Mouse (Mus musculus) ES-Bruce4 (cell line): ENCODE data around the gene Srgap1. TPM values are rescaled to one million over a fixed set of nuclear protein-coding genes. Genes with fewer than 3 reads are reported as not detected.
A peak's percentile ranks its signal among the peaks of the same experiment; 100 is the strongest.

ENCODE experiments used
- H3K27ac ChIP-seq: 2 replicates; pipeline ENCODE4 v1.5.1; 2012; ENCODE audit warnings: low read length, inconsistent platforms; ENCODE audit not compliant: insufficient read depth
- H3K27me3 ChIP-seq: 2 replicates; pipeline ENCODE4 v1.6.1; 2012; ENCODE audit warnings: mild to moderate bottlenecking, low read length, inconsistent platforms; ENCODE audit not compliant: control insufficient read depth, poor library complexity, insufficient read depth, severe bottlenecking
- H3K36me3 ChIP-seq: 2 replicates; pipeline ENCODE4 v1.6.1; 2012; ENCODE audit warnings: inconsistent platforms, mild to moderate bottlenecking, low read length, moderate library complexity; ENCODE audit not compliant: control insufficient read depth, poor library complexity, insufficient read depth, severe bottlenecking
- H3K4me1 ChIP-seq: one replicate; pipeline ENCODE4 v1.8.1; 2011; ENCODE audit warnings: low read length; ENCODE audit not compliant: control insufficient read depth, insufficient read depth
- H3K4me3 ChIP-seq: 2 replicates; pipeline ENCODE4 v1.5.1; 2011; ENCODE audit warnings: low read depth, mild to moderate bottlenecking, low read length
- H3K9ac ChIP-seq: 2 replicates; pipeline ENCODE4 v1.6.1; 2012; ENCODE audit warnings: low read depth, mild to moderate bottlenecking, inconsistent platforms; ENCODE audit not compliant: poor library complexity, severe bottlenecking
- H3K9me3 ChIP-seq: replicated peaks from 2 replicates; pipeline ENCODE4 v1.6.1; 2012; ENCODE audit warnings: mild to moderate bottlenecking, low read length, inconsistent platforms; ENCODE audit not compliant: control insufficient read depth, poor library complexity, insufficient read depth, severe bottlenecking
- CTCF ChIP-seq: IDR thresholded peaks from one replicate; pipeline ENCODE4 v1.8.1; 2011; ENCODE audit warnings: low read depth, low read length
- EP300 ChIP-seq: IDR thresholded peaks from 2 replicates; pipeline ENCODE4 v1.6.1; 2011; ENCODE audit warnings: low read depth, low read length; ENCODE audit not compliant: insufficient read depth
- POLR2A ChIP-seq: IDR thresholded peaks from one replicate; pipeline ENCODE4 v1.8.1; 2011; ENCODE audit warnings: low read length; ENCODE audit not compliant: insufficient read depth
- polyA plus RNA-seq: library from polyadenylated mRNA; stranded (reverse); fragments of >200 nt; gene quantifications from 2 replicates; pipeline ENCODE4 v1.2.4, GENCODE M21; 2011; ENCODE audit warnings: low read depth; ENCODE audit not compliant: missing spikeins, insufficient read depth, insufficient read length

Srgap1 gene
- polyA plus RNA-seq, 1 experiment = 8.0 TPM

DNA sequence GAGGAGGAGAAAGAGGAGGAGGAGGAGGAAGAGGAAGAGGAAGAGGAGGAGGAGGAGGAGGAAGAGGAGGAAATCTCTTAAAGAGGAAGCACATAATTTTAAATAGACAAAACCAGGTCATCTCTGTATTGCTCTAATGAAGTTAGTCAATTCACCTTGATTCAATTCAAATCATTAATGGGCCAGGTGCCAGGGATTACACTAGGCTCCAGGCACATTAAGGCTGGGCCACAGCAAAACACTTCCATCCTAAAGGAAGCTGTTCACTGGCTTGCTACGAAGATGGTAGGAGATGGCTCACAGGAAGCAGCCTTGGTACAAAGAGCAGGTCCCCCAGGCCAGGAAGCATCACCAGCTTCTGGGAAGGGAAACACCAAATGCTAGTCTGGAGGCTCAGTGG lies 189.0 kb downstream of the Srgap1 start:
- Histone ChIP-seq H3K27me3 (no peaks in the 10 kb centered on the region), H3K9ac (no peak overlapping the region), H3K4me3 (no peak overlapping the region), H3K36me3 (no peaks in the 10 kb centered on the region), H3K27ac (no peak overlapping the region), H3K4me1 (no peaks in the 10 kb centered on the region), H3K9me3 (no peaks in the 10 kb centered on the region)
- TF ChIP-seq POLR2A = no peak
- no peak for TF ChIP-seq EP300
- no peak for TF ChIP-seq CTCF

DNA sequence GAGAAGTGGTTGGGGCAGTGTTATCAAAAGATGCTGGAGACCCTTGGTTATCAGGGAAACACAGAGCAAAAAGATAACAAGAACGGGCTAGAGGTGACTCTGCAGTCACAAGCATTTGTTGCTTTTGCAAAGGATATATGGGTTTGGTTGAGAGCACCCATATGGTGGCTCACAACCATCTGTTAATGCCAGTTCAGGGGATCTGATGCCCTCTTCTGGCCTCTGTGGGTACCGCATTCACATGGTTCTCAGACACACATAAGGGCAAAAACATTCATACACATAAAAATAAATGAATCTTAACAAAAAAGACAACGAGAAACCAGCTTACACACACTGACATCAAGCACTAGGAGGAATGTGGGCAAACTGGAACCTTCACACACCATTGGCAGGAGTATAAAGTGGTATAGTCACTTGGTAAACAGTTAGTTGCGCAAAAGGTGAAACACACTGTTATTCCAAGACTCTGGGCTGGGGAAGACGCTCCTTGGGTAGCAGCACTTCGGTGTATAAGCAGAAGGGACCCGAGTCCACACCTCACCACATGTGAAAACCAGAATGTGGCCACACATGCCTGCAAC lies 191.2 kb downstream of the Srgap1 start:
- Histone ChIP-seq H3K9me3 (no peaks in the 10 kb centered on the region), H3K27me3 (no peaks in the 10 kb centered on the region)
- TF ChIP-seq CTCF = peak; percentile 36
- no peak for TF ChIP-seq EP300

DNA sequence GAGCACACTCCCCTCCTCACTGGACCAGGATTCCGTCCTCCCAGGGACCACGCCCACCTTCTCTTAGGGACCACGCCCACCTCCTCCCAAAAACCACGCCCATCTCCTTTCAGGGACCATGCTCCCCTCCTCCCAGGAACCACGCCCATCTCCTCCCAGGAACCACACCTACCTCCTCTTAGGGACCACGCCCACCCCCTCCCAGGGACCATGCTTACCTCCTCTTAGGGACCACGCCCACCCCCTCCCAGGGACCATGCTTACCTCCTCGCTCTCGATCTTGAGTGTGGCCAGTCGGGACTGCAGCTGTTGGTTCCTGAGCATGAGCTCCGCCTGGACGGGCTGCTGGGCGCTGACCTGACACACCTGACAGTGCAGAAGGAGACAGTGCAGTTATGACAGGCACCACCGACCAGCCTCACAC lies 193.7 kb downstream of the Srgap1 start:
- no peak overlapping the region for H3K27ac ChIP-seq
- TF ChIP-seq POLR2A (no peak), EP300 (no peak), CTCF (no peak)
- no peak overlapping the region for H3K9ac ChIP-seq
- H3K27me3 ChIP-seq = no peaks in the 10 kb centered on the region
- no peaks in the 10 kb centered on the region for H3K36me3 ChIP-seq
- no peaks in the 10 kb centered on the region for H3K9me3 ChIP-seq
- H3K4me3 ChIP-seq = peak overlapping the region; percentile 1; the same call in 1 of the 2 replicates
- no peaks in the 10 kb centered on the region for H3K4me1 ChIP-seq

More for the DNA sequence above, 191.2 kb downstream of the Srgap1 start:
- H3K4me1 ChIP-seq = no peaks in the 10 kb centered on the region
- H3K27ac ChIP-seq = no peak overlapping the region
- no peak overlapping the region for H3K4me3 ChIP-seq
- H3K9ac ChIP-seq = no peak overlapping the region
- H3K36me3 ChIP-seq = no peaks in the 10 kb centered on the region

DNA sequence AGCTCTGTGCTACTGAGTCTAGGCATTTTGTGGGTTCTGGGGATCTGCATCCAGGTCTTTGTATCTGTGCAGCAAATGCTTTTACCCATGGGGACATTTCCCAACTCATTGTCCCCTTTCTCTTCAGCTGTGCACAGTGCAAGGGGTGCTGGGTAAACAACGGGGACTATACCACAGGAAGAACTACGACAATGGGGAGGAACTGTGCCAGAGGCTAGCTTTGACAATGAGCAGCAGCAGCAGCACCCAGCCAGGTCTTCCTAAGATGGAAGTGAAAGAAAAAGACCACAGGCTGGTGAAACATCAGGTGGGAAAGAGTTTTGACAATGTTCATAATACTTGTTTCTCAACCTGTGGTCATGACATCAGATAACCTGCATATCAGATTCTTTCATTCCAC lies 197.6 kb downstream of the Srgap1 start:
- Histone ChIP-seq H3K4me3 (no peak overlapping the region), H3K9ac (no peak overlapping the region), H3K9me3 (no peaks in the 10 kb centered on the region), H3K36me3 (no peaks in the 10 kb centered on the region), H3K27ac (no peak overlapping the region), H3K27me3 (no peaks in the 10 kb centered on the region), H3K4me1 (no peaks in the 10 kb centered on the region)
- TF ChIP-seq EP300 (no peak), CTCF (no peak), POLR2A (no peak)

DNA sequence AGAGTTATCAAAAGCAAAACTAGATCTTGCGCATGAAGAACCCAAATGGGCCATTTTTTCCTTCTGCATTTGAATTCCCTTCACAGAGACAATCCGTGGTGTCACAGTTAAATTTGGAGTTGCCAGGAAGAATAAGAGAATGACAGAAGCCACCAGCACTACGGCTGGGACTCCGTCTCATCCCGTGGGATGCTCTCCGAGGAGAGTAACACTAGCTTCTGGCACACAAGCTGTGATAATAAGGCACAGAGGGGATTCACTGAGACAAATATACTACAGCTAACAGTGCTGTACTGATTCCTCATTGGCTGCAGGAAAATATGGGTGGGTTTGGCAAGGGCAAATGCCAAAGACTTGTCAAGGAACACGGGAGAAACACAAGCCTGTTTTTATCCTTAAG lies 201.4 kb downstream of the Srgap1 start:
- H3K4me1 ChIP-seq = no peaks in the 10 kb centered on the region
- TF ChIP-seq CTCF (no peak), POLR2A (no peak), EP300 (no peak)

DNA sequence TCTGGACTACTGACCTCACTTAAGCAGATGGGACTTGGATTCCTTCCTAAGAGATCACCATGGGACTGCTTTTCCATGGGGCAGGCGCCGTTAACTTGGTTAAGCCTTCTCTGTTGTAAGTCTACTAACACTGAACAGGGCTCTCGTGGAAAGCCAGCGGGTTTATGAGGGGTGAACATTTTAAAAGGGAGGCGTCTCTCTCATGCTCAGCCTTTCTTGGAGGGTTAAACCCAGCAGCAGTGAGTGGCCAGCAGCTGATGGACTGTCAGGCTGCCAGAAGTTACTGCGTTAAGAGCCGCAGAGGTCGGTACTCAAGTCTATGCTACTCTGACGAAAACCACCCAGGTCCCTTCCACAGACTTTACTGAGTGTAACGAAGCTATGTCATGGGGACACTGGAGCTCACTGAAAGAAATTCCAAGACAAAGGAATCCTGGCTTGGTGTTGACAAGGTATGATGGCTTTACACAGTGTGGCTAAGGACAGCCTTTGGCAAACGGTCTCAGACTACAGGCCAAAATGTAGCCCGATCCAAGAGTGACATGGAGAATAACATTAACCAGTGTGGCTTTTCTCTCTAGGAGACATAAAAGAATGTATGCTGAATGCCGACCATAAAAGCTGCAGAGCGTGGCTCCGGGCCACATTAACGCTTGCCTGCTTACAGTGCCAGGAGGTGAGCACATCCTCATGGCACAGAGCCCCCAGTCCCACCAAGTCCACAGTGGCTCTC lies 209.8 kb downstream of the Srgap1 start:
- Histone ChIP-seq H3K9ac (no peak overlapping the region), H3K27me3 (no peaks in the 10 kb centered on the region), H3K27ac (no peak overlapping the region), H3K9me3 (0 out of 2 replicates have a peak, but pooled peaks cover 2% of the 10 kb centered on the region), H3K4me1 (no peaks in the 10 kb centered on the region), H3K4me3 (no peak overlapping the region), H3K36me3 (no peaks in the 10 kb centered on the region)
- TF ChIP-seq POLR2A (no peak), CTCF (no peak), EP300 (no peak)

More for the DNA sequence above, 201.4 kb downstream of the Srgap1 start:
- Histone ChIP-seq H3K9ac (no peak overlapping the region), H3K36me3 (no peaks in the 10 kb centered on the region), H3K27ac (no peak overlapping the region), H3K9me3 (no peaks in the 10 kb centered on the region), H3K27me3 (no peaks in the 10 kb centered on the region), H3K4me3 (no peak overlapping the region)
